Mouse (Mus musculus) E14TG2a.4 (cell line): ENCODE data around the gene Six2.
"Not testable (repeated sequence)": the region's sequence is repeated elsewhere in the genome, so short reads cannot be mapped to it uniquely, and the experiment has no call there.

ENCODE experiments used
- H3K27me3 ChIP-seq: 2 replicates; pipeline ENCODE4 v1.6.1; 2014; ENCODE audit warnings: low read length, control low read depth; ENCODE audit not compliant: insufficient read depth
- H3K36me3 ChIP-seq: 2 replicates; pipeline ENCODE4 v1.6.1; 2014; ENCODE audit warnings: low read length, control low read depth; ENCODE audit not compliant: insufficient read depth
- H3K4me1 ChIP-seq: replicated peaks from 2 replicates; pipeline ENCODE4 v1.6.1; 2014; ENCODE audit warnings: low read depth, low read length, control low read depth
- H3K4me3 ChIP-seq: replicated peaks from 2 replicates; pipeline ENCODE4 v1.5.1; 2014; ENCODE audit warnings: mild to moderate bottlenecking, low read length
- H3K9me3 ChIP-seq: 2 replicates; pipeline ENCODE4 v1.6.1; 2014; ENCODE audit warnings: low read length, control low read depth
- CTCF ChIP-seq: conservative IDR thresholded peaks from 2 replicates; pipeline ENCODE4 v1.5.1; 2014; ENCODE audit warnings: low read length
- NANOG ChIP-seq: IDR thresholded peaks from 2 replicates; pipeline ENCODE4 v1.6.1; 2014; ENCODE audit warnings: borderline replicate concordance, low read length, mixed read lengths
- POU5F1 ChIP-seq: IDR thresholded peaks from 2 replicates; pipeline ENCODE4 v1.6.1; 2014; ENCODE audit warnings: low read length, borderline replicate concordance

The Six2 gene

GRCm38 (mm10) chr17:85686476-85687420 is 1.3 kb downstream of the Six2 start:
- peaks cover 73% of the 10 kb centered on the region for H3K4me1 ChIP-seq
- peak overlapping the region; percentile 72 for H3K4me3 ChIP-seq
- no peaks in the 10 kb centered on the region for H3K9me3 ChIP-seq
- TF ChIP-seq POU5F1 (no peak), CTCF (no peak), NANOG (no peak)
- no peaks in the 10 kb centered on the region for H3K36me3 ChIP-seq
- H3K27me3 ChIP-seq, result peaks cover 94% of the 10 kb centered on the region

- Histone ChIP-seq H3K36me3 (no peaks in the 10 kb centered on the region), H3K9me3 (no peaks in the 10 kb centered on the region), H3K4me1 (peaks cover 63% of the 10 kb centered on the region)
Measured at GRCm38 (mm10) chr17:85685689-85686281, 2.3 kb downstream of the Six2 start.

GRCm38 (mm10) chr17:85684841-85685688 is 3.0 kb downstream of the Six2 start:
- no peaks in the 10 kb centered on the region for H3K9me3 ChIP-seq
- H3K36me3 ChIP-seq, result no peaks in the 10 kb centered on the region
- peaks cover 94% of the 10 kb centered on the region for H3K27me3 ChIP-seq
- H3K4me1 ChIP-seq, result peaks cover 59% of the 10 kb centered on the region
- no peak overlapping the region for H3K4me3 ChIP-seq
- TF ChIP-seq NANOG (no peak), CTCF (no peak), POU5F1 (no peak)

More at GRCm38 (mm10) chr17:85685689-85686281, 2.3 kb downstream of the Six2 start:
- no peak for TF ChIP-seq NANOG
- no peak for TF ChIP-seq CTCF
- peaks cover 94% of the 10 kb centered on the region for H3K27me3 ChIP-seq
- no peak overlapping the region for H3K4me3 ChIP-seq

GRCm38 (mm10) chr17:85684436-85684835 is 3.6 kb downstream of the Six2 start:
- Histone ChIP-seq H3K27me3 (peaks cover 94% of the 10 kb centered on the region), H3K4me1 (peaks cover 59% of the 10 kb centered on the region)
- H3K4me3 ChIP-seq, H3K36me3 ChIP-seq, H3K9me3 ChIP-seq: not testable (repeated sequence)

- Histone ChIP-seq H3K4me1 (peaks cover 55% of the 10 kb centered on the region), H3K4me3 (no peak overlapping the region), H3K27me3 (peaks cover 94% of the 10 kb centered on the region), H3K36me3 (no peaks in the 10 kb centered on the region), H3K9me3 (no peaks in the 10 kb centered on the region)
- no peak for TF ChIP-seq NANOG
- no peak for TF ChIP-seq POU5F1
- TF ChIP-seq CTCF, result no peak
Measured at GRCm38 (mm10) chr17:85683984-85684307, 4.1 kb downstream of the Six2 start.

GRCm38 (mm10) chr17:85683111-85683983 is 4.7 kb downstream of the Six2 start:
- peaks cover 94% of the 10 kb centered on the region for H3K27me3 ChIP-seq
- TF ChIP-seq NANOG, result no peak
- TF ChIP-seq CTCF, result no peak
- no peak for TF ChIP-seq POU5F1
- H3K4me3 ChIP-seq, result no peak overlapping the region
- H3K9me3 ChIP-seq, result no peaks in the 10 kb centered on the region
- no peaks in the 10 kb centered on the region for H3K36me3 ChIP-seq
- peaks cover 50% of the 10 kb centered on the region for H3K4me1 ChIP-seq

GRCm38 (mm10) chr17:85682181-85682710 is 5.8 kb downstream of the Six2 start:
- peaks cover 96% of the 10 kb centered on the region for H3K27me3 ChIP-seq
- no peaks in the 10 kb centered on the region for H3K36me3 ChIP-seq
- H3K4me1 ChIP-seq, result peaks cover 49% of the 10 kb centered on the region
- no peaks in the 10 kb centered on the region for H3K9me3 ChIP-seq
- H3K4me3 ChIP-seq, result no peak overlapping the region
- TF ChIP-seq NANOG (no peak), POU5F1 (no peak), CTCF (no peak)
